Mouse (Mus musculus) cerebellum, adult 2 months (tissue): ENCODE data around the gene Ppp1r37. TPM values are rescaled to one million over a fixed set of nuclear protein-coding genes. Genes with fewer than 3 reads are reported as not detected.

Experiments used
- DNase-seq, 2 experiments: peaks; one replicate each; pipeline ENCODE4 v3.0.0; 2021
- H3K27ac ChIP-seq: fragments of 200-500 bp; 2 replicates; pipeline ENCODE4 v1.5.1; 2012; ENCODE audit warnings: low read length, control low read depth, inconsistent platforms; ENCODE audit not compliant: insufficient read depth
- H3K27me3 ChIP-seq: fragments of 200-500 bp; 2 replicates; pipeline ENCODE4 v1.6.1; 2012; ENCODE audit warnings: inconsistent platforms, mild to moderate bottlenecking, low read length, moderate library complexity; ENCODE audit not compliant: control insufficient read depth, insufficient read depth
- H3K4me1 ChIP-seq: fragments of 200-500 bp; 2 replicates; pipeline ENCODE4 v1.6.1; 2011; ENCODE audit warnings: low read length; ENCODE audit not compliant: control insufficient read depth, insufficient read depth
- H3K4me3 ChIP-seq: fragments of 200-500 bp; replicated peaks from 2 replicates; pipeline ENCODE3; 2011; ENCODE audit warnings: mild to moderate bottlenecking, low read depth, low read length, control low read depth; ENCODE audit not compliant: insufficient read depth
- CTCF ChIP-seq: fragments of 200-500 bp; IDR thresholded peaks from 2 replicates; pipeline ENCODE4 v1.5.1; 2011; ENCODE audit warnings: low read depth, mild to moderate bottlenecking, control low read depth, low read length, moderate library complexity, borderline replicate concordance; ENCODE audit not compliant: insufficient read depth
- POLR2A ChIP-seq: fragments of 200-500 bp; IDR thresholded peaks from 2 replicates; pipeline ENCODE4 v1.6.1; 2011; ENCODE audit warnings: low read length, control low read depth, borderline replicate concordance; ENCODE audit not compliant: insufficient read depth
- WGBS: fragments of 180-500 bp; shearing (Covaris S2); methylation state at CpG from one replicate; pipeline ENCODE4 v1.1.7; 2018; 5-methylcytosine and 5-hydroxymethylcytosine counted together
- polyA plus RNA-seq: library from polyadenylated mRNA; depleted of rRNA; stranded (reverse); fragments of >200 nt; gene quantifications from 2 replicates; pipeline ENCODE4 v1.2.3, GENCODE M21; 2012

Gene Ppp1r37
- polyA plus RNA-seq, 1 experiment: 136 TPM

- H3K4me1 ChIP-seq: peaks cover 52% of the 10 kb centered on the region
- peak overlapping the region; percentile 64 for H3K27ac ChIP-seq
- peak in 1 of 2 experiments; percentile 69 for DNase-seq
- no peak for TF ChIP-seq CTCF
- no peak for TF ChIP-seq POLR2A
- WGBS: 20% methylated on average over 2 of the region's 2 CpGs
- H3K27me3 ChIP-seq: no peaks in the 10 kb centered on the region
- no peak overlapping the region for H3K4me3 ChIP-seq
Observed at GRCm38 (mm10) chr7:19557086-19557485, 5.8 kb downstream of the Ppp1r37 start.

- Histone ChIP-seq H3K4me3 (no peak overlapping the region), H3K27ac (no peak overlapping the region), H3K27me3 (no peaks in the 10 kb centered on the region), H3K4me1 (peaks cover 46% of the 10 kb centered on the region)
- TF ChIP-seq CTCF (no peak), POLR2A (no peak)
- 39% methylated on average over 1 of the region's 1 CpGs for WGBS
- DNase-seq: no peak
Observed at GRCm38 (mm10) chr7:19554168-19554567, 8.7 kb downstream of the Ppp1r37 start.

- 41% methylated on average over 2 of the region's 2 CpGs for WGBS
- Histone ChIP-seq H3K4me3 (no peak overlapping the region), H3K27me3 (no peaks in the 10 kb centered on the region), H3K27ac (no peak overlapping the region), H3K4me1 (peaks cover 39% of the 10 kb centered on the region)
- TF ChIP-seq POLR2A (no peak), CTCF (no peak)
- DNase-seq: no peak
Observed at GRCm38 (mm10) chr7:19552443-19552842, 10.4 kb downstream of the Ppp1r37 start.

GRCm38 (mm10) chr7:19551634-19552033, 11.2 kb downstream of the Ppp1r37 start:
- DNase-seq: no peak
- Histone ChIP-seq H3K27ac (no peak overlapping the region), H3K4me1 (peaks cover 36% of the 10 kb centered on the region), H3K27me3 (no peaks in the 10 kb centered on the region), H3K4me3 (no peak overlapping the region)
- TF ChIP-seq POLR2A: no peak
- TF ChIP-seq CTCF: no peak
- 83% methylated on average over 5 of the region's 5 CpGs for WGBS

- DNase-seq: no peak
- Histone ChIP-seq H3K27me3 (no peaks in the 10 kb centered on the region), H3K27ac (no peak overlapping the region), H3K4me3 (no peak overlapping the region), H3K4me1 (peaks cover 36% of the 10 kb centered on the region)
- TF ChIP-seq CTCF: no peak
- TF ChIP-seq POLR2A: no peak
- WGBS: 91% methylated on average over 10 of the region's 10 CpGs
Observed at GRCm38 (mm10) chr7:19549394-19549793, 13.5 kb downstream of the Ppp1r37 start.

GRCm38 (mm10) chr7:19547344-19547969, 15.4 kb downstream of the Ppp1r37 start:
- no peak for DNase-seq
- H3K27me3 ChIP-seq: no peaks in the 10 kb centered on the region
- H3K27ac ChIP-seq: no peak overlapping the region
- H3K4me1 ChIP-seq: peaks cover 39% of the 10 kb centered on the region
- H3K4me3 ChIP-seq: no peak overlapping the region
- no peak for TF ChIP-seq CTCF
- no peak for TF ChIP-seq POLR2A
- WGBS: 10% methylated on average over 2 of the region's 2 CpGs

GRCm38 (mm10) chr7:19546007-19546406, 16.9 kb downstream of the Ppp1r37 start:
- H3K4me1 ChIP-seq: peaks cover 50% of the 10 kb centered on the region
- H3K27ac ChIP-seq: no peak overlapping the region
- DNase-seq: no peak
- H3K27me3 ChIP-seq: no peaks in the 10 kb centered on the region
- no peak overlapping the region for H3K4me3 ChIP-seq
- TF ChIP-seq POLR2A (no peak), CTCF (no peak)
- 19% methylated on average over 3 of the region's 3 CpGs for WGBS

GRCm38 (mm10) chr7:19543584-19543983, 19.3 kb downstream of the Ppp1r37 start:
- no peak for DNase-seq
- Histone ChIP-seq H3K27ac (no peak overlapping the region), H3K4me1 (peaks cover 59% of the 10 kb centered on the region), H3K27me3 (no peaks in the 10 kb centered on the region), H3K4me3 (no peak overlapping the region)
- 54% methylated on average over 6 of the region's 6 CpGs for WGBS
- TF ChIP-seq POLR2A (no peak), CTCF (0 out of 2 replicates have a peak, but pooled peaks have one; percentile 23)
